Mouse (Mus musculus) ES-E14 (cell line): Measurements from ENCODE around the gene Tuba4a.

ENCODE experiments used
- CHD2 ChIP-seq: IDR thresholded peaks from 2 replicates; pipeline ENCODE4 v1.6.1; 2014; ENCODE audit warnings: mild to moderate bottlenecking, low read depth, low read length, inconsistent platforms
- HCFC1 ChIP-seq: IDR thresholded peaks from 2 replicates; pipeline ENCODE4 v1.6.1; 2012; ENCODE audit warnings: low read length, inconsistent platforms, borderline replicate concordance; ENCODE audit not compliant: insufficient read depth
- MAFK ChIP-seq: IDR thresholded peaks from 2 replicates; pipeline ENCODE4 v1.6.1; 2014; ENCODE audit warnings: mild to moderate bottlenecking, low read depth, low read length, inconsistent platforms; ENCODE audit not compliant: insufficient read depth
- ZC3H11A ChIP-seq: IDR thresholded peaks from 2 replicates; pipeline ENCODE4 v1.6.1; 2012; ENCODE audit warnings: low read depth, mild to moderate bottlenecking, inconsistent platforms, low read length, borderline replicate concordance
- ZNF384 ChIP-seq: IDR thresholded peaks from 2 replicates; pipeline ENCODE4 v1.6.1; 2012; ENCODE audit warnings: low read depth, low read length, inconsistent platforms

DNA sequence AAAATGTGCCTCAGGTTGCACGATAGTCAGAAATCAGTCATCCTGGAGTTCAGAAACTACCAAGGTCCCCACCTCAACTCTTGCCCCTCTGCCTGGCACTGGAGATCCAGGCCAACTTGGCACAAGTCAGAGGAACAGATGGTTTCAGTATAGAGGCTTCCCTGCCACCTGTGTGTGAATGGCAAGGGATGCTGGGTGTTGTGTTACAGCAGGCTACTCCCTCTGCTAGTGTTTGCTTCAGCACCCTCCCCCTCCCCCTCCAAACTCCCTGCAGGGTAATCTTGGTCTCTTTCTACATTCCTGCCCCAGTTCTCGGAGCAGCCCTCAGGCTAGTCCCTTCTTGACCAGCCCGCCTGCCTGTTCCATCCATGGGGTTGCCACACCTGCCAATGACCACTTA lies 30.8 kb upstream of the Tuba4a start:
- no peak for TF ChIP-seq HCFC1
- no peak for TF ChIP-seq MAFK
- no peak; the same call in 1 of the 2 replicates for TF ChIP-seq ZNF384
- TF ChIP-seq ZC3H11A = no peak
- no peak for TF ChIP-seq CHD2
